Mouse (Mus musculus) E14TG2a.4 (cell line): ENCODE results near the gene Akap8l.
A peak's percentile ranks its signal among the peaks of the same experiment; 100 is the strongest.

Experiments
- H3K27me3 ChIP-seq: 2 replicates; pipeline ENCODE4 v1.6.1; 2014; ENCODE audit warnings: low read length, control low read depth; ENCODE audit not compliant: insufficient read depth
- H3K36me3 ChIP-seq: 2 replicates; pipeline ENCODE4 v1.6.1; 2014; ENCODE audit warnings: low read length, control low read depth; ENCODE audit not compliant: insufficient read depth
- H3K4me1 ChIP-seq: replicated peaks from 2 replicates; pipeline ENCODE4 v1.6.1; 2014; ENCODE audit warnings: low read depth, low read length, control low read depth
- H3K4me3 ChIP-seq: replicated peaks from 2 replicates; pipeline ENCODE4 v1.5.1; 2014; ENCODE audit warnings: mild to moderate bottlenecking, low read length
- H3K9me3 ChIP-seq: 2 replicates; pipeline ENCODE4 v1.6.1; 2014; ENCODE audit warnings: low read length, control low read depth
- CTCF ChIP-seq: conservative IDR thresholded peaks from 2 replicates; pipeline ENCODE4 v1.5.1; 2014; ENCODE audit warnings: low read length
- NANOG ChIP-seq: IDR thresholded peaks from 2 replicates; pipeline ENCODE4 v1.6.1; 2014; ENCODE audit warnings: borderline replicate concordance, low read length, mixed read lengths
- POU5F1 ChIP-seq: IDR thresholded peaks from 2 replicates; pipeline ENCODE4 v1.6.1; 2014; ENCODE audit warnings: low read length, borderline replicate concordance

Gene Akap8l

GRCm38 (mm10) chr17:32354211-32354610 lies 3.8 kb upstream of the Akap8l start:
- Histone ChIP-seq H3K9me3 (no peaks in the 10 kb centered on the region), H3K36me3 (peaks cover 61% of the 10 kb centered on the region), H3K4me1 (peaks cover 86% of the 10 kb centered on the region), H3K27me3 (no peaks in the 10 kb centered on the region), H3K4me3 (0 out of 2 replicates have a peak overlapping the region, but pooled peaks have one; percentile 26)
- TF ChIP-seq NANOG (no peak), CTCF (no peak)

- TF ChIP-seq CTCF, result no peak
- no peak for TF ChIP-seq NANOG
- no peak for TF ChIP-seq POU5F1
- H3K4me3 ChIP-seq, result no peak overlapping the region
- H3K4me1 ChIP-seq, result peaks cover 86% of the 10 kb centered on the region
- H3K27me3 ChIP-seq, result no peaks in the 10 kb centered on the region
- no peaks in the 10 kb centered on the region for H3K9me3 ChIP-seq
- H3K36me3 ChIP-seq, result peaks cover 56% of the 10 kb centered on the region
These were observed 3.3 kb upstream of the Akap8l start for GRCm38 (mm10) chr17:32353696-32354095.

GRCm38 (mm10) chr17:32351726-32352125 lies 1.3 kb upstream of the Akap8l start:
- TF ChIP-seq POU5F1 (no peak), NANOG (no peak), CTCF (no peak)
- Histone ChIP-seq H3K9me3 (no peaks in the 10 kb centered on the region), H3K4me1 (peaks cover 79% of the 10 kb centered on the region), H3K4me3 (no peak overlapping the region; the same call in 1 of the 2 replicates), H3K36me3 (peaks cover 41% of the 10 kb centered on the region), H3K27me3 (no peaks in the 10 kb centered on the region)

- H3K27me3 ChIP-seq, result no peaks in the 10 kb centered on the region
- no peaks in the 10 kb centered on the region for H3K9me3 ChIP-seq
- TF ChIP-seq CTCF (no peak), NANOG (no peak)
- H3K4me1 ChIP-seq, result peaks cover 75% of the 10 kb centered on the region
- H3K36me3 ChIP-seq, result peaks cover 36% of the 10 kb centered on the region
- peak overlapping the region; percentile 99 for H3K4me3 ChIP-seq
These were observed 862 bp upstream of the Akap8l start for GRCm38 (mm10) chr17:32351269-32351668.

GRCm38 (mm10) chr17:32349851-32350381 lies 491 bp downstream of the Akap8l start:
- Histone ChIP-seq H3K9me3 (no peaks in the 10 kb centered on the region), H3K4me1 (peaks cover 65% of the 10 kb centered on the region), H3K27me3 (no peaks in the 10 kb centered on the region), H3K36me3 (peaks cover 26% of the 10 kb centered on the region), H3K4me3 (peak overlapping the region; percentile 99)
- no peak for TF ChIP-seq NANOG
- no peak for TF ChIP-seq POU5F1
- no peak for TF ChIP-seq CTCF

GRCm38 (mm10) chr17:32349037-32349732 lies 1.2 kb downstream of the Akap8l start:
- no peaks in the 10 kb centered on the region for H3K9me3 ChIP-seq

GRCm38 (mm10) chr17:32348406-32348805 lies 2.0 kb downstream of the Akap8l start:
- peaks cover 50% of the 10 kb centered on the region for H3K4me1 ChIP-seq
- TF ChIP-seq NANOG (no peak), CTCF (no peak), POU5F1 (no peak)
- H3K9me3 ChIP-seq, result no peaks in the 10 kb centered on the region
- H3K27me3 ChIP-seq, result no peaks in the 10 kb centered on the region
- H3K36me3 ChIP-seq, result peaks cover 26% of the 10 kb centered on the region
- H3K4me3 ChIP-seq, result no peak overlapping the region

More at GRCm38 (mm10) chr17:32349037-32349732, 1.2 kb downstream of the Akap8l start:
- peaks cover 26% of the 10 kb centered on the region for H3K36me3 ChIP-seq
- H3K27me3 ChIP-seq, result no peaks in the 10 kb centered on the region
- TF ChIP-seq NANOG, result no peak
- TF ChIP-seq CTCF, result peak; percentile 86
- no peak for TF ChIP-seq POU5F1
- peak overlapping the region; percentile 99 for H3K4me3 ChIP-seq
- H3K4me1 ChIP-seq, result peaks cover 57% of the 10 kb centered on the region

- no peak for TF ChIP-seq POU5F1
- TF ChIP-seq CTCF, result no peak
- no peak for TF ChIP-seq NANOG
- Histone ChIP-seq H3K36me3 (peaks cover 87% of the 10 kb centered on the region), H3K4me1 (no peaks in the 10 kb centered on the region), H3K9me3 (no peaks in the 10 kb centered on the region), H3K4me3 (no peak overlapping the region), H3K27me3 (no peaks in the 10 kb centered on the region)
These were observed 9.3 kb downstream of the Akap8l start for GRCm38 (mm10) chr17:32341102-32341501.
